16 mouse cellular contexts compared by ENCODE assay signal in the genomic region with DNA sequence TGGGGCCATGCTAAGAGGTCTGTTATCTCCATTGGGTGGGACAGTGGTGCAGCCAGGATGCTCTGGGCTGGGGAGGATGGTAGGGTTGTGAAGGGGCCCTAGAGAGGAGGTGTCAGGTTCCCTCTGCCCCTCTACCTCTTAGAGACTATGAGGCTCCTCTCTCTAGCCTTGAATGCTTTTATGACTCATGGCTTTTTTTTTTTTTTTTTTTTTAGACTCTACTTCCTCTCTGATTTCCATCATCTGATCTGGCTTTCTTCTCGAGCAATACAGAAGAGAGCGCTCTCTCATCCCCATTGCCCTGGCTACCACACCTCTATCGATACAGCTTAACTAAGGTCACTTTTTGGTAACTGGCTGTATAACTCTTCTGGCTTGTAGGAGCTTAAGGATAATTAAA.
"Had no signal": no experiment of that assay in that cellular context is flagged by ENCODE, and none has a peak within 500 bp of the region (broad histone marks: within the 10 kb centered on the region; RNA-seq: fewer than 3 reads in every experiment).

No protein-coding gene starts in this region.

- H3K36me3 ChIP-seq: midbrain, embryonic 13.5 days; neural tube, embryonic 13.5 days; neural tube, embryonic 15.5 days; stomach, embryonic 15.5 days had no signal

- H3K27ac ChIP-seq: midbrain, embryonic 13.5 days; neural tube, embryonic 15.5 days; stomach, embryonic 15.5 days; stomach, postnatal 0 days had no signal

- DNase-seq: lung, adult 18-20 months; lung, embryonic 14.5 days; lung, postnatal 10 days; lung, postnatal 4 days; right cerebral cortex, postnatal 14 days; thymus, adult 2 months; thymus, postnatal 25 days; thymus, postnatal 4 days had no signal

- H3K9me3 ChIP-seq: midbrain, embryonic 13.5 days; neural tube, embryonic 13.5 days; neural tube, embryonic 15.5 days; stomach, embryonic 15.5 days had no signal

- H3K9ac ChIP-seq: lung, embryonic 14.5 days; midbrain, embryonic 13.5 days; neural tube, embryonic 13.5 days; neural tube, embryonic 15.5 days; stomach, embryonic 15.5 days had no signal

- H3K4me1 ChIP-seq: stomach, embryonic 15.5 days had no signal

- H3K4me3 ChIP-seq: midbrain, embryonic 13.5 days; myocyte; neural tube, embryonic 13.5 days; neural tube, embryonic 15.5 days; stomach, embryonic 15.5 days had no signal

- H3K4me2 ChIP-seq: lung, embryonic 14.5 days; midbrain, embryonic 11.5 days; midbrain, embryonic 13.5 days; neural tube, embryonic 13.5 days; neural tube, embryonic 15.5 days; stomach, embryonic 15.5 days had no signal

- ATAC-seq: midbrain, embryonic 13.5 days; midbrain, embryonic 16.5 days had no signal
